Mouse (Mus musculus): ENCODE measurements at regions not wholly inside any gene's neighbourhood (a gene's known extent, or its start where the extent isn't known, plus 50 kb on each side); places are given as distances from the start of the nearest gene placed in this dataset.

- no peak for ATAC-seq (ENCODE audit: insufficient read depth)
- no peaks in the 10 kb centered on the region for H3K36me3 ChIP-seq (replicated peaks)
- H3K9ac ChIP-seq, result no peak overlapping the region
- H3K27ac ChIP-seq (replicated peaks), result no peak overlapping the region
- no peaks in the 10 kb centered on the region for H3K4me1 ChIP-seq (replicated peaks)
- H3K27me3 ChIP-seq, result no peaks in the 10 kb centered on the region
- no peak overlapping the region for H3K4me2 ChIP-seq
- H3K9me3 ChIP-seq (replicated peaks), result no peaks in the 10 kb centered on the region
- H3K4me3 ChIP-seq (replicated peaks), result no peak overlapping the region
- 45% methylated on average over 3 of the region's 3 CpGs for WGBS (ENCODE audit: insufficient replicate concordance)
Measured at GRCm38 (mm10) chr8:128212223-128212622, 146.2 kb upstream of the Nrp1 start.

DNA sequence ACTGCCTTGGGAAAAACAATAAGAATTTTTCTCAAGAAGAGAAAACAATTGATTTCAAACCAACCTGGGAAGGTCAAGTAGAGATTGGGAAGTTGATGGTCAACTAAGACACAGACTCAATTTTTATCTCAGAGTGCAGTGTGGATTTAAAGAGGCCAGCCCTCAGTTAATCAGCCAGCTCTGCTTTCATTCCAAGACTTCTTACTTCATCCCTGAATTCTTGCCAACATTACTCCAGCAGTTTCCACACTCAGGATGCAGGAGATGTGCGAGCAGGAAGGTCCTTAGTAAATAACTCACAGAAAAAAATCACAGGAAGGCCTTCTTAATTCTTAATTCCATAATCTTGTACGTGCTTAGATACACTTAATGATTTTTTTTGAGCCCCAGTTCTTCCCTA is 144.1 kb upstream of the Nrp1 start:
- no peak for ATAC-seq (ENCODE audit: insufficient read depth)
- 44% methylated on average over 2 of the region's 2 CpGs for WGBS (ENCODE audit: insufficient replicate concordance)
- Histone ChIP-seq H3K27me3 (no peaks in the 10 kb centered on the region), H3K9ac (no peak overlapping the region), H3K4me2 (no peak overlapping the region), H3K9me3 (replicated peaks) (no peaks in the 10 kb centered on the region), H3K4me3 (replicated peaks) (no peak overlapping the region), H3K36me3 (replicated peaks) (no peaks in the 10 kb centered on the region), H3K4me1 (replicated peaks) (no peaks in the 10 kb centered on the region), H3K27ac (replicated peaks) (no peak overlapping the region)

GRCm38 (mm10) chr8:128218886-128219285 is 139.5 kb upstream of the Nrp1 start:
- H3K4me3 ChIP-seq (replicated peaks), result no peak overlapping the region
- no peak overlapping the region for H3K9ac ChIP-seq
- H3K4me2 ChIP-seq, result no peak overlapping the region
- no peaks in the 10 kb centered on the region for H3K9me3 ChIP-seq (replicated peaks)
- H3K36me3 ChIP-seq (replicated peaks), result no peaks in the 10 kb centered on the region
- no peaks in the 10 kb centered on the region for H3K27me3 ChIP-seq
- no peak overlapping the region for H3K27ac ChIP-seq (replicated peaks)
- no peak for ATAC-seq (ENCODE audit: insufficient read depth)
- H3K4me1 ChIP-seq (replicated peaks), result no peaks in the 10 kb centered on the region
- WGBS (ENCODE audit: insufficient replicate concordance), result 35% methylated on average over 2 of the region's 2 CpGs

- Histone ChIP-seq H3K36me3 (replicated peaks) (no peaks in the 10 kb centered on the region), H3K27me3 (no peaks in the 10 kb centered on the region), H3K9me3 (replicated peaks) (no peaks in the 10 kb centered on the region), H3K4me2 (no peak overlapping the region), H3K4me1 (replicated peaks) (no peaks in the 10 kb centered on the region), H3K27ac (replicated peaks) (no peak overlapping the region), H3K4me3 (replicated peaks) (no peak overlapping the region), H3K9ac (no peak overlapping the region)
- no peak for ATAC-seq (ENCODE audit: insufficient read depth)
Measured at GRCm38 (mm10) chr8:128219539-128219938, 138.9 kb upstream of the Nrp1 start.

- H3K4me1 ChIP-seq (replicated peaks), result no peaks in the 10 kb centered on the region
- no peak for ATAC-seq (ENCODE audit: insufficient read depth)
- no peak overlapping the region for H3K27ac ChIP-seq (replicated peaks)
- H3K27me3 ChIP-seq, result no peaks in the 10 kb centered on the region
- H3K4me2 ChIP-seq, result no peak overlapping the region
- H3K36me3 ChIP-seq (replicated peaks), result no peaks in the 10 kb centered on the region
- whole genome bisulfite sequencing (ENCODE audit: insufficient replicate concordance), result 59% methylated on average over 1 of the region's 1 CpGs
- H3K9me3 ChIP-seq (replicated peaks), result no peaks in the 10 kb centered on the region
- H3K9ac ChIP-seq, result no peak overlapping the region
- no peak overlapping the region for H3K4me3 ChIP-seq (replicated peaks)
Measured at GRCm38 (mm10) chr8:128223092-128223491, 135.3 kb upstream of the Nrp1 start.

DNA sequence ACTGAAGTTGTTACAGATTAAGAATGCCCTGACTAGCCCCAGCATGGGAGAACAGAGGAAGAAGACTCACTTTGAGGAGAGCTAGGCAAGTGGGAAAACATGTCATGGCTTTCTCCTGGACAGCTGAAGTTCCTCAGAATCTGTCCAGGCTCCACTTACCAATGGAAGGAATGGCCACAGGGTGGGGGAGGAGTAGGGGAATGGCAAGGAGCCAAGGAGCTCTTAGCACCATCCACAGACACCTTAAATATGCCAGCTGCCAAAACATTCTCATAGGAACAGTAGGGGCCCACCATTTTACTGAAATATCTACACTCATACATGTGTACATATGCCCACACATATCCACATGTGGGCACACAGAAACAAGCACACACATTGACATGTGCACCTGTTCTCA is 134.9 kb upstream of the Nrp1 start:
- no peak for ATAC-seq (ENCODE audit: insufficient read depth)
- Histone ChIP-seq H3K4me2 (no peak overlapping the region), H3K4me3 (replicated peaks) (no peak overlapping the region)

DNA sequence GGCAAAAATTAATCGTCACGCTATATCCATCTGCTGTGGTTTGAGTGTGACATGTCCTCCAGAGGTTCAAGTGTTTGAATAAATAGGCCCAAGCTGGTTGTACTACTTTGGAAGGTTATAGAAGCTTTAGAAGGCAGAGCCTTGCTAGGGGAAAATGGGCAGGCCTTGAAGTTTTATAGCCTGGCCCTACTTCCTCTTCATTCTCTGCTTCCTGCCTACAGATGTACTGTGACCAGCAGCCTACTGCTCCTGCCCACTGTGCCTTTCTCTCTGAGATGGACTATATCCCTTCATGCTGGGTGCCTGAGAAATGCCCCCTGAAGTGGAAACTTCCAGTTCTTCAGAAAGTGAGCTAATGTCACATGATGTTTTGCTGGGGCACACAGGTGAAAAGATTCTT is 133.3 kb upstream of the Nrp1 start:
- H3K9me3 ChIP-seq (replicated peaks), result no peaks in the 10 kb centered on the region
- H3K9ac ChIP-seq, result no peak overlapping the region
- WGBS (ENCODE audit: insufficient replicate concordance), result 70% methylated on average over 2 of the region's 2 CpGs
- H3K4me3 ChIP-seq (replicated peaks), result no peak overlapping the region
- no peaks in the 10 kb centered on the region for H3K27me3 ChIP-seq
- no peaks in the 10 kb centered on the region for H3K4me1 ChIP-seq (replicated peaks)
- no peak overlapping the region for H3K27ac ChIP-seq (replicated peaks)
- no peaks in the 10 kb centered on the region for H3K36me3 ChIP-seq (replicated peaks)
- H3K4me2 ChIP-seq, result no peak overlapping the region
- no peak for ATAC-seq (ENCODE audit: insufficient read depth)

More for the DNA sequence above, 134.9 kb upstream of the Nrp1 start:
- H3K4me1 ChIP-seq (replicated peaks), result no peaks in the 10 kb centered on the region
- no peak overlapping the region for H3K9ac ChIP-seq
- H3K36me3 ChIP-seq (replicated peaks), result no peaks in the 10 kb centered on the region
- no peaks in the 10 kb centered on the region for H3K9me3 ChIP-seq (replicated peaks)
- no peak overlapping the region for H3K27ac ChIP-seq (replicated peaks)
- H3K27me3 ChIP-seq, result no peaks in the 10 kb centered on the region

GRCm38 (mm10) chr8:128235071-128235470 is 123.3 kb upstream of the Nrp1 start:
- Histone ChIP-seq H3K27ac (replicated peaks) (no peak overlapping the region), H3K4me1 (replicated peaks) (no peaks in the 10 kb centered on the region), H3K4me3 (replicated peaks) (no peak overlapping the region), H3K4me2 (no peak overlapping the region), H3K9ac (no peak overlapping the region), H3K27me3 (no peaks in the 10 kb centered on the region), H3K9me3 (replicated peaks) (no peaks in the 10 kb centered on the region), H3K36me3 (replicated peaks) (no peaks in the 10 kb centered on the region)
- 48% methylated on average over 11 of the region's 11 CpGs for WGBS (ENCODE audit: insufficient replicate concordance)
- no peak for ATAC-seq (ENCODE audit: insufficient read depth)

DNA sequence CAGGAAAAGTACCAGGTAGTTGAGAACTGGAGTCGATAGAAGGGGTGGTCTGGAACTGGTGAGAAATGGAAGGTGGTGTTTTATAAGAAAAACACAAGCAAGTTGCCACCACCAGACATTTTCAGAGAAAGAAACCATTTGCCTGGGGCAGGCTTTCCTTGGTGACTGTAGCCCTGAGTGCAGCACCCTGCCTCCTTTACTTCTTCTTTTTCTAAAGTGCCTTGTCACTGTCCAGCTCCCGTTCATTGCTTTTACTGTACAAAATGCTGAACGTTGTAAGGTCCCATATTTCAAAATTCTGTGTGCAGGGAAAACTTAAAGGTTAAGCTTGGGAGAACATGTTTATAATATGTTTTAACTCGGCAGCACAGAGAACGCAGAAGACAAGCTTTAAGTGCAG is 122.9 kb upstream of the Nrp1 start:
- no peaks in the 10 kb centered on the region for H3K27me3 ChIP-seq
- no peaks in the 10 kb centered on the region for H3K4me1 ChIP-seq (replicated peaks)
- H3K9ac ChIP-seq, result no peak overlapping the region
- H3K4me2 ChIP-seq, result no peak overlapping the region
- no peak for ATAC-seq (ENCODE audit: insufficient read depth)
- no peaks in the 10 kb centered on the region for H3K9me3 ChIP-seq (replicated peaks)
- H3K27ac ChIP-seq (replicated peaks), result no peak overlapping the region
- no peaks in the 10 kb centered on the region for H3K36me3 ChIP-seq (replicated peaks)
- WGBS (ENCODE audit: insufficient replicate concordance), result 33% methylated on average over 5 of the region's 5 CpGs
- H3K4me3 ChIP-seq (replicated peaks), result no peak overlapping the region

- Histone ChIP-seq H3K4me3 (replicated peaks) (no peak overlapping the region), H3K9me3 (replicated peaks) (no peaks in the 10 kb centered on the region), H3K9ac (no peak overlapping the region), H3K27me3 (no peaks in the 10 kb centered on the region), H3K4me1 (replicated peaks) (no peaks in the 10 kb centered on the region), H3K4me2 (no peak overlapping the region), H3K27ac (replicated peaks) (no peak overlapping the region), H3K36me3 (replicated peaks) (no peaks in the 10 kb centered on the region)
- no peak for ATAC-seq (ENCODE audit: insufficient read depth)
- WGBS (ENCODE audit: insufficient replicate concordance), result 47% methylated on average over 2 of the region's 2 CpGs
Measured at GRCm38 (mm10) chr8:128236097-128236496, 122.3 kb upstream of the Nrp1 start.

DNA sequence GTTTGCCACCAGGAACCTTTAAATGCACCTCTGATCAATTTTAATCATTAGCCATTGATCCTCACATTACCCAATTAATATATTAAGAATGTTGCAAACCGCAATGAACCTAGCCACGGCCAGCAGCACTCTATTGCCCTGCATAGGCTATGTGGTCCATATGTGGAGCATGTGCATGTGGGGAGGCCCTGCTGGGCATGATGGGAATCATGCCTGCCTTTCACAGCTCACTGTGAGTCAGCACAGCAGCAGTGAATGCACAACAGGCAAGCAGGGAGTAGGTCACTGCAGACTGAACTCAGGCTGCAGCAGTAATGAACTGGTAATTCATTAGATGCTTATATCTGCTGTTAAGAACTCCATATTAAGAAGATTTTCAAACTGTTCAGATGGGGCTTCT is 119.5 kb upstream of the Nrp1 start:
- H3K27ac ChIP-seq (replicated peaks), result no peak overlapping the region

GRCm38 (mm10) chr8:128239783-128240182 is 118.6 kb upstream of the Nrp1 start:
- H3K9ac ChIP-seq, result no peak overlapping the region
- ATAC-seq (ENCODE audit: insufficient read depth), result no peak
- no peak overlapping the region for H3K27ac ChIP-seq (replicated peaks)
- no peak overlapping the region for H3K4me3 ChIP-seq (replicated peaks)
- H3K27me3 ChIP-seq, result no peaks in the 10 kb centered on the region
- H3K4me1 ChIP-seq (replicated peaks), result no peaks in the 10 kb centered on the region
- no peaks in the 10 kb centered on the region for H3K9me3 ChIP-seq (replicated peaks)
- H3K4me2 ChIP-seq, result no peak overlapping the region
- 48% methylated on average over 1 of the region's 1 CpGs for WGBS (ENCODE audit: insufficient replicate concordance)
- H3K36me3 ChIP-seq (replicated peaks), result no peaks in the 10 kb centered on the region

More for the DNA sequence above, 119.5 kb upstream of the Nrp1 start:
- H3K4me2 ChIP-seq, result no peak overlapping the region
- H3K36me3 ChIP-seq (replicated peaks), result no peaks in the 10 kb centered on the region
- no peaks in the 10 kb centered on the region for H3K27me3 ChIP-seq
- no peaks in the 10 kb centered on the region for H3K4me1 ChIP-seq (replicated peaks)
- H3K4me3 ChIP-seq (replicated peaks), result no peak overlapping the region
- H3K9ac ChIP-seq, result no peak overlapping the region
- no peak for ATAC-seq (ENCODE audit: insufficient read depth)
- WGBS (ENCODE audit: insufficient replicate concordance), result 72% methylated on average over 2 of the region's 2 CpGs
- no peaks in the 10 kb centered on the region for H3K9me3 ChIP-seq (replicated peaks)

Measured in liver, embryonic 15.5 days (tissue).